Mouse (Mus musculus) midbrain, embryonic 13.5 days (tissue): ENCODE measurements around the gene Itga6. TPM values are rescaled to one million over a fixed set of nuclear protein-coding genes. Genes with fewer than 3 reads are reported as not detected.
"Not testable (repeated sequence)": the region's sequence is repeated elsewhere in the genome, so short reads cannot be mapped to it uniquely, and the experiment has no call there.

ENCODE experiments used
- ATAC-seq: fragments of 200-750 bp; cut with Nextera tagmentation; 2 replicates; pipeline ENCODE4 v1.8.0; 2017; ENCODE audit warnings: mild to moderate bottlenecking, moderate TSS enrichment, moderate library complexity
- H3K27ac ChIP-seq: fragments of 300-500 bp; sonication (generic); 2 replicates; pipeline ENCODE4 v1.5.1; 2015; ENCODE audit warnings: inconsistent platforms, mild to moderate bottlenecking, moderate library complexity
- H3K27me3 ChIP-seq: fragments of 300-500 bp; sonication (generic); 2 replicates; pipeline ENCODE4 v1.6.1; 2015; ENCODE audit warnings: mild to moderate bottlenecking, inconsistent platforms
- H3K36me3 ChIP-seq: fragments of 300-500 bp; sonication (generic); 2 replicates; pipeline ENCODE4 v1.6.1; 2015; ENCODE audit warnings: mild to moderate bottlenecking, inconsistent platforms
- H3K4me1 ChIP-seq: fragments of 300-500 bp; sonication (generic); replicated peaks from 2 replicates; pipeline ENCODE4 v1.6.1; 2015; ENCODE audit warnings: inconsistent platforms
- H3K4me2 ChIP-seq: fragments of 300-500 bp; sonication (generic); replicated peaks from 2 replicates; pipeline ENCODE4 v1.6.1; 2015; ENCODE audit warnings: moderate library complexity, mild to moderate bottlenecking, inconsistent platforms
- H3K4me3 ChIP-seq: fragments of 300-500 bp; sonication (generic); replicated peaks from 2 replicates; pipeline ENCODE4 v1.5.1; 2015; ENCODE audit warnings: mild to moderate bottlenecking, inconsistent platforms
- H3K9ac ChIP-seq: fragments of 300-500 bp; sonication (generic); replicated peaks from 2 replicates; pipeline ENCODE4 v1.6.1; 2015; ENCODE audit warnings: mild to moderate bottlenecking, inconsistent platforms
- H3K9me3 ChIP-seq: fragments of 300-500 bp; sonication (generic); 2 replicates; pipeline ENCODE4 v1.6.1; 2016; ENCODE audit warnings: mild to moderate bottlenecking, inconsistent platforms
- WGBS: fragments of 180-500 bp; shearing (Covaris S2); methylation state at CpG from one replicate; pipeline ENCODE4 v1.1.7; 2015; 5-methylcytosine and 5-hydroxymethylcytosine counted together
- polyA plus RNA-seq: library from polyadenylated mRNA; unstranded; fragments of >200 nt; fragmentation: Nextera tagmentation; extraction: Ambion mirVana; gene quantifications from 2 replicates; pipeline ENCODE4 v1.2.1, GENCODE M21; 2015

Itga6 gene
- polyA plus RNA-seq, 1 experiment from 2014 or later, result 17.6 TPM

- 87% methylated on average over 7 of the region's 7 CpGs for WGBS
- Histone ChIP-seq H3K36me3 (no peaks in the 10 kb centered on the region), H3K4me3 (no peak overlapping the region), H3K4me2 (no peak overlapping the region), H3K9me3 (no peaks in the 10 kb centered on the region), H3K27me3 (no peaks in the 10 kb centered on the region), H3K4me1 (no peaks in the 10 kb centered on the region), H3K27ac (no peak overlapping the region), H3K9ac (no peak overlapping the region)
- no peak for ATAC-seq
These were observed 89.0 kb downstream of the Itga6 start for GRCm38 (mm10) chr2:71834371-71834770.

GRCm38 (mm10) chr2:71835556-71835955 is 90.1 kb downstream of the Itga6 start:
- WGBS, result 92% methylated on average over 8 of the region's 8 CpGs
- no peak overlapping the region for H3K9ac ChIP-seq
- H3K4me2 ChIP-seq, result no peak overlapping the region
- H3K27ac ChIP-seq, result no peak overlapping the region
- H3K4me3 ChIP-seq, result no peak overlapping the region
- no peaks in the 10 kb centered on the region for H3K27me3 ChIP-seq
- no peaks in the 10 kb centered on the region for H3K9me3 ChIP-seq
- H3K4me1 ChIP-seq, result no peaks in the 10 kb centered on the region
- ATAC-seq, result no peak
- H3K36me3 ChIP-seq, result no peaks in the 10 kb centered on the region

- no peaks in the 10 kb centered on the region for H3K9me3 ChIP-seq
- no peaks in the 10 kb centered on the region for H3K27me3 ChIP-seq
- H3K4me1 ChIP-seq, result no peaks in the 10 kb centered on the region
- no peak overlapping the region for H3K9ac ChIP-seq
- no peak overlapping the region for H3K4me2 ChIP-seq
- no peak overlapping the region for H3K4me3 ChIP-seq
- peaks cover 6% of the 10 kb centered on the region for H3K36me3 ChIP-seq
- 90% methylated on average over 4 of the region's 4 CpGs for WGBS
- ATAC-seq, result no peak
- H3K27ac ChIP-seq, result no peak overlapping the region
These were observed 90.8 kb downstream of the Itga6 start for GRCm38 (mm10) chr2:71836232-71836631.

GRCm38 (mm10) chr2:71837261-71837660 is 91.8 kb downstream of the Itga6 start:
- Histone ChIP-seq H3K4me3 (no peak overlapping the region), H3K4me2 (no peak overlapping the region), H3K27ac (no peak overlapping the region), H3K36me3 (peaks cover 6% of the 10 kb centered on the region), H3K27me3 (no peaks in the 10 kb centered on the region), H3K9me3 (no peaks in the 10 kb centered on the region), H3K9ac (no peak overlapping the region), H3K4me1 (no peaks in the 10 kb centered on the region)
- no peak for ATAC-seq
- WGBS, result 71% methylated on average over 4 of the region's 4 CpGs

GRCm38 (mm10) chr2:71837791-71838190 is 92.4 kb downstream of the Itga6 start:
- Histone ChIP-seq H3K9me3 (no peaks in the 10 kb centered on the region), H3K9ac (no peak overlapping the region), H3K36me3 (peaks cover 6% of the 10 kb centered on the region), H3K27me3 (no peaks in the 10 kb centered on the region), H3K4me1 (no peaks in the 10 kb centered on the region), H3K4me3 (no peak overlapping the region), H3K27ac (no peak overlapping the region), H3K4me2 (no peak overlapping the region)
- ATAC-seq, result no peak
- WGBS, result 44% methylated on average over 6 of the region's 6 CpGs

GRCm38 (mm10) chr2:71843316-71843715 is 97.9 kb downstream of the Itga6 start:
- H3K4me2 ChIP-seq, result no peak overlapping the region
- no peaks in the 10 kb centered on the region for H3K27me3 ChIP-seq
- H3K9me3 ChIP-seq, result no peaks in the 10 kb centered on the region
- no peak for ATAC-seq
- 87% methylated on average over 9 of the region's 9 CpGs for WGBS
- H3K36me3 ChIP-seq, result peaks cover 18% of the 10 kb centered on the region
- no peak overlapping the region for H3K9ac ChIP-seq
- H3K27ac ChIP-seq, result no peak overlapping the region
- H3K4me1 ChIP-seq, result no peaks in the 10 kb centered on the region
- H3K4me3 ChIP-seq, result no peak overlapping the region

- Histone ChIP-seq H3K9me3 (no peaks in the 10 kb centered on the region), H3K27me3 (no peaks in the 10 kb centered on the region), H3K4me3 (no peak overlapping the region), H3K9ac (no peak overlapping the region), H3K36me3 (peaks cover 18% of the 10 kb centered on the region), H3K4me2 (no peak overlapping the region), H3K4me1 (no peaks in the 10 kb centered on the region), H3K27ac (no peak overlapping the region)
- WGBS, result 94% methylated on average over 6 of the region's 6 CpGs
- ATAC-seq, result no peak
These were observed 99.5 kb downstream of the Itga6 start for GRCm38 (mm10) chr2:71844906-71845305.

GRCm38 (mm10) chr2:71852161-71852560 is 106.7 kb downstream of the Itga6 start:
- not testable (repeated sequence) for H3K4me3 ChIP-seq, H3K4me1 ChIP-seq, H3K36me3 ChIP-seq, H3K27ac ChIP-seq, H3K27me3 ChIP-seq, H3K4me2 ChIP-seq, H3K9me3 ChIP-seq, H3K9ac ChIP-seq
- WGBS, result 2% methylated on average over 7 of the region's 8 CpGs
- ATAC-seq, result peak; percentile 72

GRCm38 (mm10) chr2:71855076-71855475 is 109.7 kb downstream of the Itga6 start:
- H3K4me3 ChIP-seq, result no peak overlapping the region
- WGBS, result 70% methylated on average over 5 of the region's 5 CpGs
- no peak for ATAC-seq
- no peak overlapping the region for H3K4me2 ChIP-seq
- H3K27me3 ChIP-seq, result no peaks in the 10 kb centered on the region
- no peaks in the 10 kb centered on the region for H3K4me1 ChIP-seq
- 0 out of 2 replicates have a peak, but pooled peaks cover 2% of the 10 kb centered on the region for H3K36me3 ChIP-seq
- H3K9ac ChIP-seq, result no peak overlapping the region
- no peaks in the 10 kb centered on the region for H3K9me3 ChIP-seq
- H3K27ac ChIP-seq, result no peak overlapping the region

- H3K4me1 ChIP-seq, result no peaks in the 10 kb centered on the region
- H3K4me2 ChIP-seq, result no peak overlapping the region
- no peak for ATAC-seq
- no peaks in the 10 kb centered on the region for H3K9me3 ChIP-seq
- H3K9ac ChIP-seq, result no peak overlapping the region
- WGBS, result 90% methylated on average over 5 of the region's 5 CpGs
- no peak overlapping the region for H3K4me3 ChIP-seq
- no peak overlapping the region for H3K27ac ChIP-seq
- H3K27me3 ChIP-seq, result no peaks in the 10 kb centered on the region
- no peaks in the 10 kb centered on the region for H3K36me3 ChIP-seq
These were observed 118.2 kb downstream of the Itga6 start for GRCm38 (mm10) chr2:71863531-71864173.

- Histone ChIP-seq H3K36me3 (no peaks in the 10 kb centered on the region), H3K27ac (no peak overlapping the region), H3K4me2 (no peak overlapping the region), H3K9me3 (no peaks in the 10 kb centered on the region), H3K4me1 (no peaks in the 10 kb centered on the region), H3K9ac (no peak overlapping the region), H3K4me3 (no peak overlapping the region), H3K27me3 (no peaks in the 10 kb centered on the region)
- WGBS, result 83% methylated on average over 3 of the region's 3 CpGs
- no peak for ATAC-seq
These were observed 119.6 kb downstream of the Itga6 start for GRCm38 (mm10) chr2:71865022-71865421.

GRCm38 (mm10) chr2:71865935-71866334 is 120.5 kb downstream of the Itga6 start:
- H3K27me3 ChIP-seq, result no peaks in the 10 kb centered on the region
- no peak for ATAC-seq

GRCm38 (mm10) chr2:71866565-71866964 is 121.1 kb downstream of the Itga6 start:
- Histone ChIP-seq H3K4me1 (no peaks in the 10 kb centered on the region), H3K4me3 (no peak overlapping the region), H3K9ac (no peak overlapping the region), H3K27ac (no peak overlapping the region), H3K27me3 (no peaks in the 10 kb centered on the region), H3K4me2 (no peak overlapping the region), H3K36me3 (no peaks in the 10 kb centered on the region), H3K9me3 (no peaks in the 10 kb centered on the region)
- ATAC-seq, result no peak
- 71% methylated on average over 1 of the region's 1 CpGs for WGBS

More at GRCm38 (mm10) chr2:71865935-71866334, 120.5 kb downstream of the Itga6 start:
- Histone ChIP-seq H3K4me3 (no peak overlapping the region), H3K4me1 (no peaks in the 10 kb centered on the region), H3K9me3 (no peaks in the 10 kb centered on the region), H3K27ac (no peak overlapping the region), H3K4me2 (no peak overlapping the region), H3K9ac (no peak overlapping the region), H3K36me3 (no peaks in the 10 kb centered on the region)
- 84% methylated on average over 3 of the region's 3 CpGs for WGBS
